Mouse (Mus musculus): Measurements from ENCODE around the gene Miga2.

DNA sequence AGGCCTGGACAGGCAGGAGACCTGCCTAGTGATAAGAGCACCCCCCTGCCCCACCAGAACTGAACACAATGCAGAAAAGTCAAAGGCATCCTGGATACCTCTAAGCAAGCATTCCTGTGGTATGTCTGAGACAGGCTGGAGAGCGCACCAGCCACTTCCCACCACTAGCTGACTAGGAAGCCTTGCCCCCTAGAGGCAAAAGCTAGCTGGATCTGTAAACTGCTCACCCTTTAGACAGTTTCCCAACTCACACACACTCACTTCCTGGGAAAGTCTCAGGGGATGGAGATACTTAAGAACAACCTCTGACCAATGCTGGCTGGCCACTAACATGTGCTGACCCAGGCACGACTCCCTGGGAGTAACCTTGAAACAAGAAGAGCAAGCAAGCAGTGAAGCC is 12.9 kb upstream of the Miga2 start:
- TF ChIP-seq CTCF (IDR thresholded peaks at IDR 0.05; ENCODE audit: insufficient read depth, low read depth, low read length) (no peak), POLR2A (IDR thresholded peaks at IDR 0.05; ENCODE audit: insufficient read depth, low read depth, low read length) (no peak)

Data from olfactory bulb, adult 2 months (tissue).